Mouse (Mus musculus) G1E (cell line): ENCODE results near the gene Gm17657. TPM values are rescaled to one million over a fixed set of nuclear protein-coding genes. Genes with fewer than 3 reads are reported as not detected.

Experiments
- ATAC-seq: 2 replicates; pipeline ENCODE4 v1.8.0; 2016; ENCODE audit warnings: mild to moderate bottlenecking; ENCODE audit not compliant: insufficient number of reproducible peaks, poor library complexity, low FRiP score, severe bottlenecking; ENCODE audit errors: extremely low read depth
- DNase-seq: peaks from one replicate; pipeline ENCODE4 v3.0.0; 2012; ENCODE audit warnings: low spot score
- H3K27me3 ChIP-seq: 2 replicates; pipeline ENCODE4 v1.6.1; 2012; ENCODE audit warnings: mild to moderate bottlenecking, low read length, inconsistent platforms; ENCODE audit not compliant: insufficient read depth
- H3K36me3 ChIP-seq: replicated peaks from 2 replicates; pipeline ENCODE3; 2012; ENCODE audit warnings: mild to moderate bottlenecking, inconsistent platforms
- H3K4me1 ChIP-seq: 2 replicates; pipeline ENCODE4 v1.6.1; 2012; ENCODE audit warnings: low read depth, low read length, inconsistent platforms, mixed read lengths; ENCODE audit not compliant: insufficient read depth
- H3K4me3 ChIP-seq: 2 replicates; pipeline ENCODE4 v1.5.1; 2012; ENCODE audit warnings: low read depth, mild to moderate bottlenecking, inconsistent platforms, low read length, moderate library complexity, mixed read lengths
- H3K9me3 ChIP-seq: replicated peaks from 2 replicates; pipeline ENCODE4 v1.6.1; 2012; ENCODE audit warnings: inconsistent platforms
- CTCF ChIP-seq: IDR thresholded peaks from 2 replicates; pipeline ENCODE4 v1.5.1; 2012; ENCODE audit warnings: low read depth, low read length, inconsistent platforms, mixed read lengths
- GATA1 ChIP-seq: IDR thresholded peaks from 2 replicates; pipeline ENCODE4 v1.6.1; 2012; ENCODE audit warnings: borderline replicate concordance, low read length, inconsistent platforms, mixed read lengths
- GATA2 ChIP-seq: IDR thresholded peaks from 2 replicates; pipeline ENCODE4 v1.6.1; 2012; ENCODE audit warnings: low read depth, low read length, inconsistent platforms, borderline replicate concordance
- POLR2AphosphoS5 ChIP-seq: IDR thresholded peaks from 2 replicates; pipeline ENCODE4 v1.6.1; 2012; ENCODE audit warnings: low read depth, low read length, inconsistent platforms; ENCODE audit not compliant: insufficient replicate concordance
- TAL1 ChIP-seq: conservative IDR thresholded peaks from 2 replicates; pipeline ENCODE4 v1.6.1; 2012; ENCODE audit warnings: low read depth, low read length, inconsistent platforms, mixed read lengths
- polyA plus RNA-seq: library from polyadenylated mRNA; stranded (reverse); fragments of >175 nt; gene quantifications from 2 replicates; pipeline ENCODE4 v1.2.3, GENCODE M21; 2012
- total RNA-seq, 2 experiments: library from RNA; stranded (forward) in 1 of 2; stranded (reverse) in 1 of 2; fragments of 200-1000 nt in 1 of 2; fragments of >200 nt in 1 of 2; fragmentation: Nextera tagmentation in 1 of 2; gene quantifications; 2 replicates each; pipeline ENCODE4 v1.2.3; 2014 to 2017

Gm17657 gene
- not detected in 2 replicates for total RNA-seq (2014; fragmentation: Nextera tagmentation)
- total RNA-seq (2017), result 0.11 TPM in 1 of 2 replicates, not detected in the other
- polyA plus RNA-seq, result not detected in 2 replicates

DNA sequence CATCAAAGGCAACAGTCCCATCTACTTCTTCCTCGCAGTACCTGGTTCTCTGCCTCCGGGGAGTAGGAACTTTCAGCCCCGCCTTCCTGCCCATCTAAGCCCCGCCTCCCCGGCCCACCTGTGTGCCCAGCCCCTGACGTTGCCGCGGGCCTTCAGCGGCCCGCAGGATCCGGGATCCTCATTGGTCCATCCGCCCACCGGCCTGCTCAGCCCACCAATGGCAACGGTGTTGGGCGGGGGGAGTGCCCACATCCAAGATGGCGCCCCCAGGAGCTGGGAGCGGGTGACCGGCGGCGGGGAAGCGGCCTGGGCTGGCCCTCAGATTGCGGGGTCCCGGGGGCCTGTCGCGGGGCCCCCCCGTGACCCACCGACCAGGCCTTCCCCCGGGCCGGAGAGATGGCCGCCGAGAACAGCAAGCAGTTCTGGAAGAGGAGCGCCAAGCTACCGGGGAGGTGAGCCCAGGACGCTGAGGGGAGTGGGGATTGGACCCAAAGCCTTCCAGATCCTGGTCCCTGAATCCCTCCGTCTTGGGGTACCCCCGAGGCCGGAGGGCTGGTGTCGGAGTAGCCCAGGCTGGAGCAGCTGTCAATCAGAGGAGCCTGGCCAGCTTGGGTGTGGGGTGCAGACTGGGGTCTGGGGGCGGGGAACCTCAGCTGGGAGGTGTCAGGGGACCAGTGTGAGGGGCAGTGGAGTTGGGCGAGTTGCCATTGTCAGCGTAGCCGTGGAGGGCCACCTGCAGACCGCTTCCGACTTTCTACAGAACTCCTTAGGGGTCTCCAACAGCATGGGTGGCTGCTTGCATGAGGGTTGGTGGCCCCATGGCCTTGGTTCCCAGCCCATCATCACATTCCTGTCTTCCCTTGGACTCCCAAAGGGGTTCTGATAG, at the start of gene Gm17657, which contains the start of gene Tbc1d22b:
Gm17657 (minus strand) TSS at position 96 of the 886 bp plus-strand sequence.
Tbc1d22b (plus strand) TSS at position 243 of the 886 bp plus-strand sequence.
- peak; percentile 98 for ATAC-seq

DNA sequence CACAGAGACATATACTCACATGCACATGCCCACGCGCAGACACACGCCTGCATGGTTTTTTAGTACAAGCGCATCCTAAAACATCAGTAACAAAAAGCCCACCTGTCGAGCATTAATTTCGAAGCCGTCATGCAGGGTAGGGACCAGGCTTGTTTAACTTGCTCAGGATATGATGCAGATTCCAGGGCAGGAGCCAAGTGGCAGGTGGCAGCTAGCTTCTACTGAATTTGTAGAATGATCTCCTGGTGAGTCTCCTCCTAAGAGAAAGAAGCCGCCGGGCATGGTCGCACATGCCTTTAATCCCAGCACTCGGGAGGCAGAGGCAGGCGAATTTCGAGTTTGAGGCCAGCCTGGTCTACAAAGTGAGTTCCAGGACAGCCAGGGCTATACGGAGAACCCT, 49.6 kb upstream of the Gm17657 start:
- H3K9me3 ChIP-seq, result no peaks in the 10 kb centered on the region
- no peak for DNase-seq
- TF ChIP-seq POLR2AphosphoS5 (no peak), GATA1 (no peak), TAL1 (no peak), GATA2 (no peak), CTCF (no peak)
- H3K27me3 ChIP-seq, result no peaks in the 10 kb centered on the region
- no peak for ATAC-seq
- no peak overlapping the region for H3K4me3 ChIP-seq
- peaks cover 87% of the 10 kb centered on the region for H3K36me3 ChIP-seq
- H3K4me1 ChIP-seq, result no peaks in the 10 kb centered on the region

More for the DNA sequence above, at the start of gene Gm17657, which contains the start of gene Tbc1d22b:
- Histone ChIP-seq H3K4me1 (peaks cover 29% of the 10 kb centered on the region), H3K36me3 (peaks cover 20% of the 10 kb centered on the region), H3K27me3 (peaks cover 8% of the 10 kb centered on the region; the same call in 1 of the 2 replicates), H3K4me3 (peak within 1 kb of the TSS; percentile 92), H3K9me3 (0 out of 2 replicates have a peak, but pooled peaks cover 4% of the 10 kb centered on the region)
- peak; percentile 100 for DNase-seq
- TF ChIP-seq GATA1 (no peak), CTCF (no peak), GATA2 (no peak), POLR2AphosphoS5 (no peak), TAL1 (no peak)

DNA sequence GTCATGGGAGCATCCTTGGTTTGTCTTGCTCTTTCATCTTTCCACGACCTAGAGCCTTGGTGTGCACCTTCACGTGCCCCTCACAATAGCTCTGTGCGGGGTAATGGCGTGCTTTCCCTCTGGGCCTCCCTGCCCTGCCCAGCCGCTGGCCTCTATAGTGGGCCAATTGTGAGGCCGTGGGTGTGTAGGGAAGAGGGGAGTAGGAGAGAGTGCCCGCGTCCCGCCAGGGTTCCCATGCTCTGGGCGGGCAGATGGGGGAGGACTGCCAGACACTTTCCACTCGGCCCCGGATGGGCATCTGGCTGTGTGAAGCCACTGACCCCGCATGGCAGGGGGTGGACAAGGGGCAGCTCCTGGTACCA, 47.3 kb upstream of the Gm17657 start:
- ATAC-seq (no peak), DNase-seq (no peak)
- TF ChIP-seq POLR2AphosphoS5 (no peak), CTCF (no peak), GATA2 (no peak), GATA1 (no peak), TAL1 (no peak)
- Histone ChIP-seq H3K9me3 (no peaks in the 10 kb centered on the region), H3K27me3 (no peaks in the 10 kb centered on the region), H3K4me3 (no peak overlapping the region), H3K36me3 (peaks cover 83% of the 10 kb centered on the region), H3K4me1 (no peaks in the 10 kb centered on the region)

DNA sequence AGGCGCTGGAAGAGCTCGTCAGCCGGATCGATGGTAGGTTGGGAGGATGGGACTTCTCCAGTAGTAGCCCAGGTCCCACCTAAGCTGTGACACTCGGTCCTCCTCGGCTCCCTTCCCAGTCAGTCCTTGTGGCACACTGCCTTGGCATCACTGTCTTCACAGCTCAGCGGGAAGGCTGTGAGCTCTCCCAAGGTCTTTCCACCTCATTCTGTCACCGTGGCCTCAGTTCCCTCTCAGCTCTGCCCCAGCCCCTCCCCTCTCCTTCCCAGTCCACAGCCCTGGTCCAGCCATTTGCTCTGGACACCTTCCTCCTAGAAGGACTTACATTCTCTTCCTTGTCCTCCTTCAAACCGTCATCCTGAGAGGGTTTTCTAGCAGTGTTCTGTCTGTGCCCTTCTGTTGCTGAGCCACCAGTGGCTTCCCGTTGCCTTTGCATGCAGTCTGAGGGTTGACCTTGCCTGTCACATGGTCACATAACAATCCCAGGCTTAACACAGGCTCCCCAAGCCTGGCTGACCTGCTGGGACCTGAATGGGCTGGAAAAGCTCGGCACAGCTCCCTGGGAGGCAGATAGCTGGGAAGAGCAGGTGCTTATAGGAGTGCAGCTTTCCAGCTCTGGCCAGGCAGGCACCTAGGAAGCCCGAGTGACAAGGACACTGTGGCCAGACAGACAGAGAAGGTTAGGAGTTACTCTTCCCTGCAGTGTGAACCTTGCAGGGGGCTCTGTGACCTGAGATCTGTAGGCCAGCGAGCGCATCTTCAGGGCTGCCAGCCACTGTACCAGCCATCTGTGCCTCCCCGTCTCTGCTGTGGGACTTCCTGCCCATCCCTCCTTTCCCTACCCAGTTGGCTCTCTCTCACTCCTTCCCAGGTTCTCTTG, 46.7 kb upstream of the Gm17657 start:
- H3K4me1 ChIP-seq, result no peaks in the 10 kb centered on the region
- H3K27me3 ChIP-seq, result no peaks in the 10 kb centered on the region
- DNase-seq (no peak), ATAC-seq (no peak)
- peaks cover 81% of the 10 kb centered on the region for H3K36me3 ChIP-seq
- TF ChIP-seq TAL1, result no peak
- no peak overlapping the region for H3K4me3 ChIP-seq
- no peaks in the 10 kb centered on the region for H3K9me3 ChIP-seq

DNA sequence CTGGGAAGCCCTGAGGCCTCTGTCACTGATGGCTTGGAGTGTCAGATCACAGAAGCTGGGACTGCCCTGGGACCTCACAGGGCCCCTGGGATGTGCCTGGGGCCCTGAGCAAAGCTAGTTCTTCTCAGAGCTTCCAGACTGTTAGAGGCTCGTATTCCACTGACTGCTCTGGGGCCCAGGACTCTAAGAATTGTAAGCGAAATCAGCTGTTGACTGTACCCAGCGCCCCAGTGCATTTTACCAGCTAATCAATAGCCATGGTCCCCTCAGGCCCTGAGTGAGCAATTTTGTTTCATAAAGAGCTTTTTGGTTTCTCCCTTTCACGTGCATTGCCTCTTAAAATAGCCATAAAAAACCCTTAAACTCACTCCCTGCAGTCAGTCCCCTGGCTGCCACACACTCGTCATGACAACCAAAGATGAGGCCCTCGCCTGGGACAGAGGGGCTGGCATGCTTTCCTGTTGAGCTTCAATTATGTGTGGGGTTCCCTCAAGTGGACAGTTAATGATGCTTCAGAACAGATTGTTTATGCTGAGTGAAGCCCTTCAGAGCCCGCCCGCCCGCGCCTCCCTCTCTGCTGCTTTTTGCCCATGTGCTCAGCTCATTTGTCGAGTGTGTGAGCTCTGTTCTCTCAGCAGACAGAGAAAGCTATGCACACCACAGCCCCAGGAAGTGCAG, 39.9 kb upstream of the Gm17657 start:
- Histone ChIP-seq H3K9me3 (no peaks in the 10 kb centered on the region), H3K4me3 (no peak overlapping the region), H3K4me1 (peaks cover 7% of the 10 kb centered on the region), H3K36me3 (peaks cover 72% of the 10 kb centered on the region), H3K27me3 (no peaks in the 10 kb centered on the region)
- ATAC-seq (no peak), DNase-seq (no peak)
- TF ChIP-seq TAL1 (no peak), GATA1 (no peak), GATA2 (no peak), CTCF (no peak), POLR2AphosphoS5 (no peak)
